Mouse (Mus musculus) T-cell, adult 2 months (primary cell): Measurements from ENCODE around the gene Nipsnap3a.

ENCODE experiments used
- DNase-seq: peaks from one replicate; pipeline ENCODE4 v3.0.0; 2022; ENCODE audit warnings: low spot score

The Nipsnap3a gene

DNA sequence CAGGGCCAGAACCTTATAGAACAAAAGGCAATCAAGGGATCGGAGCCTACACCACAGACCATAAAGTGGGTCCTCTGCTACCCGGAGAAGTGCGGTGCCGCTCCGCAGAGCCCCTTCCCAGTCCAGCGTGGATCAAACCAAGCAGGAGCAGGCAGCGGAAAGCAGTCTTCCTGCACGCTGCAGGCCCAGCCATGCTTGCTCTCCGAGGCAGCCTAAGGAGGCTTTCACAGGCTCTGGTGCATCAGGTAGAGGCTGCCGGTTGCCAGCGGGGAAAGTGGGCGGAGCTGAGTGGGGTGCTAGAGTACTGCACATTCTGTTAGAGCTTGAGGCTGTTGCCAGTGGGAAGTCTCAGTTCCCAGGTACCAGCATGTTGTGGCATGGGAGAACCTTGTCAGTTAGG lies at the start of gene Nipsnap3a:
Nipsnap3a (plus strand) TSS at position 25 of the 400 bp plus-strand sequence.
- no peak for DNase-seq

DNA sequence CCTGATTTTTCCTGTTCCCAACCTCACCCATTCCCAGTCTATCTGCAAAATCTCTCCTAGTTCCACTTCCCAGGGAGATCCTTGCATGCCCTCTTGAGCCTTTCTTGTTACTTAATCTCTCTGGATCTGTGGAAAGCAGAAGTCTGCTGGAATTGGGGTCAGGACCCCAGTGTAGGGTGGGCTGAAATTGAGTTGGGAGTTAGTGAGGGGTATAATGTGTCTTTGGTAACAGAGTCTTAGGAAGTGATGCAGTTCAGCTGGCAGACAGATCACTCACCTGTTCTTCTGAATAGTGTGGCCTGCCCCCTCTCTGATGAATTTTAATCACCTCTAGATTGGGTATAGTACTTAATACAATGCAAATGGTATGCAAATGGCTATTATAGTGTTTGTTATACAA lies 42.4 kb upstream of the Nipsnap3a start:
- DNase-seq = no peak

DNA sequence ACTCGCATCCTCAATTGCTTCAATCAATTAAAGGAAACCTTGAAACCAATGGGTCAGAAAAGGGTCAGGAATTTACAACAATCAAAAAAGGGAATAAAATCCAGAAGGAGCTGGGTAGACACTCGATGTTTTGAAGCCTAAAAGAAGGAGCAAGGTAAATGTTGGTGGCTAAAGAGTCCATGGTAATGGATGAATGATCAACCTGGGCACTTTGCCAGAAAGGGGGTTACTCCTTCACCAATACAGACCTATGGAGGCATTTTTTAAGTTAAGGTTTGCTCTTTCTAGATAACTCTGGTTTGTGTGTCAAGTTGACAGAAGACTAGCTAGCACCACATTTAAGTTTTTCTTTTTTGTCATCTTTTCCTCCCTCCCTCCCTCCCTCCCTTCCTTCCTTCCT lies 40.1 kb upstream of the Nipsnap3a start:
- no peak for DNase-seq

DNA sequence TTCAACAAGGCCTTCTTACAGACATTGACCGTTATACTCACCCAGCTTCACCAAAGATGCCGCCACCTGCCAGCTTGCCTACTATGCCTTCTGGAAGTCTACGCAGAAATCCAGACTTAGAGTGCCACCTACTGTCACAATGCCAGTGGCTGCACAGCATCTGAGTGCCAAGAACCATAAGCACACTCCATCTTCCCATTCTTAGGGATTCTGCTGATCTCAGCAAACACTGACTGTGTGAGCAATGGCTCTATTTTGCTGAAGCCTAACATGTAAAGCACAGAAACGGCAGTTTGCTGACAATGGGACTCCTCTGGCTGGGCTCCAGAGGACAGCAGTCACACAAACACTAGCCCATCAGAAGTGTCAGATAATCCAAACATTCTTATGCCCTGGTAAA lies 30.4 kb upstream of the Nipsnap3a start:
- DNase-seq = no peak

DNA sequence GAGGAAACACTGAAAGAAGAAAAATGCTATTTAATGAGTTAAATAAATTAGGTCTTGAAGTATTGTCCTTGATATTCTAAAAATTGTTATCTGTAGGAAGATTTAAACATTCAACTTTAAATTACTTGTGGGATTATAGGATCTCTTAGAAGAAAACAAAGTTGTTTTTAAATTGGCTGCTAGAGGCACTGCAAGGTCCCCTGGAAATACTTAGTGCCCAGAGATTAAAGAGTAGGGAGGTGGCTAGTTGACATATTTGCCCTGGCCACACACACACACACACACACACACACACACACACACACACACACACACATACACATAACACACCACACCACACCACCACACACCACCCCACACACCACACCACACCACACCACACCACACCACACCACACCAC lies 24.8 kb upstream of the Nipsnap3a start, which contains the start of gene Olfr270:
Olfr270 (plus strand) TSS at position 301 of the 400 bp plus-strand sequence.
- DNase-seq = no peak

DNA sequence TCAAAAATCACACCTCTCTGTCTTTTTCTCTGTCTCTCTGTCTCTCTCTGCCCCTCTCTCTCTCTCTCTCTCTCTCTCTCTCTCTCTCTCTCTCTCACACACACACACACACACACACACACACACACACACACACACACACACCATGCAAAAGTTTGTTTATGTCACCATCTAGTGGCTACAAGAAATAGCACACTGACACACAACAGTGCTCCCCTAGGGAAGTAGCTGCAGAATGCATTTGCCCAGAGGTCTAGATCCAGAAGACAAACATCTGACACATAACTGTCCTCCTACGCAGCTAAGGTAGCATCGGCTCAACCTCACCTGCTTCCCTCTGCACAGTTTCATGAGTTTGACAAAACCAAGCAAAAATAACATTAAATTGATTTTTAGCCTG lies 3.9 kb upstream of the Nipsnap3a start:
- no peak for DNase-seq

DNA sequence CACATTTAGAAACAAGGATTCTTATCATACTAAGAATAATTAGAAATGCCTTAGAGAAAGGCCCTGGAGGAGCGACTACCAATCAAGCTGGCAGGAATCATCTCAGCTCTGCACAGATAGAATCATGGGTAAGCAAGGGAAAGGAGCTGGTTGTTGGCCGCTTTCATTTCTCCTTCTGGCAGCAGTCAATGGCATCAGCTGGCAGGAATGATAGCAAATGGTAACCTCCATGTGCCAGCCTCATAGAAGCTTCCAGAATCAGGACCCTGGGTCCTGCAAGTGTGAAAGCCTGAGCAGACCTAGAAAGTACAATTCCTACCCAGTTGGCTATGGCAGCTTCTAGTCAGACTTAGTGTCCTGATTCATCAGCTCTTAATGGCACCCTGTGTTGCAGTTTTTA lies 2.8 kb upstream of the Nipsnap3a start:
- no peak for DNase-seq

DNA sequence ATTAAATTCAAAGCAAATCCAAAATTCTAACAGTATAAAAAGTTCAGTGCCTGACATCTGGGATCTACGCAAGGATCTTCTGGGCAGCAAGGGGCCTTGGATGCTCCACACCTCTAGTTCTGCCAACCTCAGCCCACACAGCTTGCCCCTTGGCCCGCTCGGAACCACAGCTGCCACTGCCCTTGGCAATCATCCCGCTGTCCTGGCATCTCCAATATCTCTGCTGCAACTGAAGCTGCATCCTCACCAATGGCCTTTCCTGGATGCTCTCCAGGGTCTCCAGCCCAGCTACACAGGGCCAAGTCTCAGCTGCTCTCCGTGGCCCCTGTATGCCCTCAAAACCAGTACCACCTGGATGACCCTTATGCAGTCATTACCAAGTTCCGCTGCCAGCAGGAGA lies 10.4 kb downstream of the Nipsnap3a start:
- no peak for DNase-seq

DNA sequence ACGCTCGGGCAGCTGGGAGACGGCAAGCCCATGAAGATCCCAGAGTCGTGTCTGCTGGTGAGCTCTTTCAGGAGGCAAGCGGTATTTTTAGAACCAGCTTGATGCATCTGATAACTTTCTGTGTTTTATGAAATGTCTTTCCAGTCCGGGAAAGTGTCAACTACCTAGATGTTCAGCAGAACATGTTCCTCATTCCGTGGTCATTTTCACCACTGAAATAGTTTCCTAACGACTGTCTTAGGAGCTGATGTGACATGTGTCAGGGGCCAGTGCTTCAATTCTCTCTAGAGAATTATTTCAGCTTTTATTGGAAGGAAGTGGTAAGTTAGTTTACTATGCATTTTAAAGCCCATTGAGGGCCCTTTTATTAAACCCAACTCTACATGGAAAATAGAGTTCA lies 11.1 kb downstream of the Nipsnap3a start:
- no peak for DNase-seq

DNA sequence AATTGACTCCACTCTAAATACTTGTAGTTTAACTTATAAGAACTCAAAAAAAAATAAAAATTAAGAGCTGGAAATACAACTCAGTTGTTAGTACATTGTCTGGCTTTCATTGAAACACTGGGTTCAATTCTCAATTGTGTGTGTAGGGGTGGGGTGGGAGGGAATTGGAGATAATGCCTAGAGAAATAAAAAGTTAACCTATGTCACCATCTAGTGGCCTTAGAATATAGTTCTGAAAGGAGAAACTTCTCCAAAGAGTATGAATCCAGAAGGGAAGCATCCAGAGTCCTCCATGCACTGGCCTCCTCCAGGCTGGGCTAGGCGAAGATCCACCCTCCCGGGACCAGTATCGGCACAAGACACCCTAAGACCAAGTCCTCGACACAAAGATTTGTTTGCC lies 20.1 kb downstream of the Nipsnap3a start:
- no peak for DNase-seq

DNA sequence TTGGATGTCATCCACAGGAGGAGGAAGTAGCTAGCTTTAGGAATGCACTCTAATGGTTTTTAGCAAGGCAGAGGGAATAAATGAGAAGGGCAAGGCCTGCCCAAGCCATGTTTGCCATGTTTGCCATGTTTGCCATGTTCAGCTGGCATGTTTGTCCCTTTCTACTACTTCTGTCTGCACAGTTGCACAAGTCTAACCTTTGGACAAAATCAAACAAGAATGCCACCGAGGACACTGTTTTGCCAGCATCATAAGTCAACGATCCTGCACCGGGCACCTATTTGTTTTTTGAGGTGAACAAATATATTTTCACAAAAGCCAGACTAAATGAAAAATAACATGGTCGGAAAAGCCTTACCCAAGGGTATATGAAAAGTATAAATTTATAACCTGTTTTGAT lies 20.8 kb downstream of the Nipsnap3a start:
- no peak for DNase-seq

DNA sequence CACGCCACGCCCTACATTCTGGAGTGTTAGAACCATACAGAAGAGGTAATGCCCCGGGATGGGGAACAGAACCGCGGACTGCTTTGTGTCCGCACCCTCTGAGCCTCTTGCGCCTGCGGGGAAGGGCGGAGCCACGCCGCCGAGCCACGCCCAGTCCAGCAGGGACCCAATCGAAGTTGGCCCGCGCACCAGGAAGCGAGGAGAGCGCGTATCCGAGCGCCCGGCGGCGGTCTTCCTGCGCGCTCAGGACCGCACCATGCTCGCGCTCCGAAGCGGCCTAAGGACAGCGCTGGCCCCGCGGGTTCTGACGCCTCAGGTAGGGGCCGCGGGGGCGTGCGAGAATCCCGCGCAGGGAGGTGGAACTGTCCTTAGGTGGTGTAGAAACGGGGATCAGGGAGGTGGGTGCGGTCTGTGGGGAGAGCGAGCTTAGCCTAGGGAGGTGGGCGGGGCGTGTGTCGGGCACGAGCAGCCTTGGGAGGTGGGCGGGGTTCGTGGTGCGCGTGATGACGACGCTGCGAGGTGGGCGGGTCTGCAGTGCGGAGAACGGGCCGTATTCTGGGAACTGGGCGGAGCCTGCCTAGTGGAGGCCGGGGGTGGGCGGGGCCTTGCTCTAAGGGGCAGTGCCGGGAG lies 22.8 kb downstream of the Nipsnap3a start, which contains the start of gene Nipsnap3b:
Nipsnap3b (plus strand) TSS at position 149 of the 630 bp plus-strand sequence.
- peak; percentile 89 for DNase-seq

DNA sequence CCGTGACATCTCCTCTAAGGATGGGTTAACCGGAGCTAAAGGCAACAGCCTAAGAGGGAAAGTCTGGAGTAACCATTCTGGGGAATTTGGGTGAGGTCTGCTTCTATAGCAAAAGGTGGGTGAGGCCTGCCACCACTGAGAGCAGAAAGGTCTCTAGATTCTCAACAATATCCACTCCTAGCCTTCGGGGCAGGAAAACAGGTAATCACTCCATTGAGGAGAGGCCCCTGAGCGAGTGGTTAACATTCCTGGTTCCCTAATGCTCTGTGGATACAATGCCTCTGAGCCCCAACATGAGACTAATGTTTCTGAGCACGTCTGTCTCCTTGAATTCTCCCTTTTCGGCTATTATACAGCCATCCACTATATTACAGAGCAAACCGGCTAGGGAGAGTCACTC lies 25.3 kb downstream of the Nipsnap3a start:
- no peak for DNase-seq

DNA sequence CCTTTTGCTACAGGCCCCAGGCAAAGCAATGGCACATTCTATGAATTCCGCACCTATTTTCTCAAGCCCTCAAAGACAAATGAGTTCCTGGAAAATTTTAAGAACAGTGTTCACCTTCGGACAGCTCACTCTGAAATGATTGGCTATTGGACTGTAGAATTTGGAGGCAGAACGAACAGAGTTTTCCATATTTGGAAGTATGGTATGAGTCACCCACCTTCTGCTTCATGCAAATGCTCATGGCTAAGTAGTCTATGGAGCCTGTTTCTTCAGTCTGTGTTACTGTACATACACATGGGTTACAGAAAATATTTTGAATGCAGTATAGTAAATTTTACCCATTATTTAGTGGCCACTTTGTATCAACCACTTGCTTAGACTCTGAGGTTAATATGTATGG lies 26.0 kb downstream of the Nipsnap3a start:
- DNase-seq = no peak

DNA sequence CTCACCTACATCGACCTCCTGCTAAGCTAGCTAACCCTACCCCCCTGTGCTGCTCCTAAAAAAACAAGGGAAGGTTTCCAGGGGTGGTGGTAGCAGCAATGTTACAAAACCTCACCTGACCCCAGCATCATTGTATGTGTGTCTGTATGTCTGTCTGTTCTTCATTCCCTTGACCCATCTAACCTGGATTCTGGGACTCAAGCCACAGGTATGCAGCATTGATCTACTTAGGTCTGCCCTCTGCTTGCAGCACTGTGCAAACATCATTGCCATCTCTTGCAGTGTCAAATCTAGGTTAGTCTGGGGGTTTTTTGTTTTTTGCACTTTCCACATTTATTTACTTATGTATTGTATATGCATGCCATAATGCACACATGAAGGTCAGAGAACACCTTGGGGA lies 29.3 kb downstream of the Nipsnap3a start:
- DNase-seq = no peak

DNA sequence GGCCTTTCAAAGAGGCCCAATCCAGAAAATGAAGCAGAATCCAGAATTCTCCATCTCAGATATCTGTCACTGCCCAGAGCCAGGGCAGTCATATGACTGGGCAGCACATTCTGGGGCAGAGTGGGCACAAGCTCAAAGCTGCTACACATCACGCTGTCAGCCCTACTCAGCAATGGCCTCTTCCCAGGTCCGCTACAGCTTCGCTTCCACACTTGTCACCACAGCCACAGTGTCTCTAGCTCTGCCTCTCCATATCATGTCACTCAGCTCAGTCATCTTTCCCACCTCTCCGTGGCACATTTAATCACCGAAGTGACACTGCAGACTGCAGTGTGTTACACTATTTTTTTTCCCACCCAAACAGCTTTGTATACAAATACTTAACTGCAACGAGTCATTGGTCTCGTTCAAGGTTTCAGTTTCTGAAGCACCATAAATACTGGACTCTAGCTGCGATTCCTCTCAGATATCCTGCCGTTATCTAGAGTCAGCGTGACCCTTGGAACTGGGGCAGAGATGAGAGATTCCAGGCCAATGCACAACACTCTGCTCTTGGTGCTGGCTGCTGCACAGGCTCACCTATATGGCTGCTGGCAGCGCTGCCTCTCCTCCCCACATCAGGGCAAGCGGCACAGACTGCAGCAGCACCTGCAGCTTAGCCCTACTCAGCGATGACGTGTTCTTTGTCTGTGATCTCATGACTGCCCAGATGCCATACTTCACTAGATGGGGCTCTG lies 34.3 kb downstream of the Nipsnap3a start:
- DNase-seq = no peak

DNA sequence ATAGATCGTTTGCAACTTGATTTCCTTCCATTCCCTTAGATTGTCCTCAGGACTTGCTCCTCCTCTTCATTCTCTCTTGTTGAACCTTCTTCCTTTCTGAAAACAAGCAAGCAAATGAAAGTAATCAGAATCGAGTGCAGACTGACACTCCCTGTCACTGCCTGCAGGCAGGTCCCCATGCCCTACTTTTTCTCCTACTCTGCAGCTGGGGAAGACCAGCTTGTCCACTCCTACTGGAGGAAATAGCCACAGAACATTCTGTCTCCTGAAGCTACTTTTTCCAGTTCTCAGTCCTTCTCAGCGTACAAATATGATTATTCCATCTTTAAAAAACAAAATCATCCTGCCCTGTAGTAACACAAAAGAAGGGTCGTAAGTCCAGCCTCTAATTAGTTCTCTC lies 35.3 kb downstream of the Nipsnap3a start:
- no peak for DNase-seq

DNA sequence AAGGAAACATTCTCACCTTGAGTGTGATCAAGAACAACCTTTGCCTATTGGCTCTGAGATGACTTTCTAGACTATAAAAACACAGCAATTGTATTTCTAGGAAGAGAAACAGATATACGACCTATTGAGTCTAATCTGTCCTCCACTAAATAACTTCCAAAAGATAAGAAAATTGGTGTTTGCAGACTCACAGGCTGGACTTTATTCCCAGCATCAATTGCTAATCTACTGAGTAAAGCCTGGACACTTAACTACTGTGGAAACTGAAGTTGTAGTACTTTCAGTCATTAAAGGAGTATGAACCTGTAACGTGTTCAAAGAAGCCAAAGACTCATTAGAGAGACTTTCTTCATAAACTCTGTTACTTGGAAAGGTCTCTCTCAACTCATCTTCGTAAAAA lies 38.7 kb downstream of the Nipsnap3a start:
- no peak for DNase-seq

DNA sequence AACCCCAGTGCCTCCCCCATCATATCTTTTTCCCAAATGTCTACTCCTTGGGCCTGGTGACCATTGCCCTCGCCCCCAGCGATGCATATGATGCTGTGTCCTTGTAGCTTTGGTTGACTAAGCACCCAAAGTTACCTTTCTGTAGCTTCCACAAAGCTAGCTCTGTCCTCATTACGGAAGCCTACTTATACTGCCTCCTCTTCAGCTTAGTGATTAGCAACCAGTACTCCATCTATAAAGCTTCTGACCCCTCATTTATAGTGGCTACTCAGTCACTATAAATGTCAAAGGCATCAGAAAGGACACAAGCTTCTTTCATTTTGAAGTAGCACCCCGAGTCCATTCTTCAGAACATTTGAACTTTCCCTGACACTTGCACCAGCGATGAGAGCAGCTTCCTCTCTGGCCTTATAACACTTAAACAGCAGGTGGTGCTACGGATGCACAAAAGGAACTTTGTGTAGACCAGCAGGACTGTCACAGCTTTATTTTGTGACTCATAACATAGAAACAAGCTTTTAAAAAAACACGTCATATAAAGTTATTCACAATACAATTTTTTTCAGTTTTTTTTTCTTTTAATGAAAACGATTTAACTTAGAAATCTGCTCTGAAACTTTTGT lies 41.4 kb downstream of the Nipsnap3a start:
- no peak for DNase-seq

DNA sequence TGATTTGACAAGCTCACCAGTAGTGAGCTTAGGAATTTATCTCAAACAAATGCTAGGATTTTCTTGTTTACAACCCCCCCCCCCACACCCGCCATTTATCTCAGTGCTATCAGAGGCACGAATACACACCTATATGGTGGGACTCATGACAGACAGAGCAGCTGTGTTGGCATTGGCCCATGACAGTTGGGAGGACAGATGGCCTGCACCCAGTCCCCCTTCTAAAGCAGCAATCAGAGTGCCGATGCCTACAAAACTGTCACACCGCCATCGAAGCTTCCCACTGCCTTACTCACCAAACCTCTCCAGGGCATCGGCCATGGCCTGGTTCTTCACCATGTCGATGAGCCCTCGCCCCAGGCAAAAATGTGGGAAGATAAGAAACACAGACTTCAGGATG lies 54.7 kb downstream of the Nipsnap3a start:
- DNase-seq = no peak

DNA sequence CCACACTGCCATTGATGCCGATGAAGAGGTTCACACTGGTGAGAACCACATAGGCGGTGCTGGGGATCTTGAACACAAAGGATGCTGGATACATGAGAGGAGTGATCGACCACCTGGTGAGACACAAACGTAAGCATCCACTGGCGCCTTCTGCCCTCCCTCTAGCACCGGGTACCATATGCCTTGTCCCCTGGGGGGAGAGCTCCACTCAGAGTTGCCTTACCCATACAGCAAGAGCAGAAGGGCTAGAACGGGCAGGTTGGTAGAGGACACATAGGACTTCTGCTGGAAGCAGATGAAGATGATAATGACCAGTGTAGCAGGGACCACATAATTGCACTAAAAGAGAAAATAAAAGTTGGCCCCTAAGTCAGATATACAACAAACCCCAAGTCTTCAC lies 56.7 kb downstream of the Nipsnap3a start:
- no peak for DNase-seq

DNA sequence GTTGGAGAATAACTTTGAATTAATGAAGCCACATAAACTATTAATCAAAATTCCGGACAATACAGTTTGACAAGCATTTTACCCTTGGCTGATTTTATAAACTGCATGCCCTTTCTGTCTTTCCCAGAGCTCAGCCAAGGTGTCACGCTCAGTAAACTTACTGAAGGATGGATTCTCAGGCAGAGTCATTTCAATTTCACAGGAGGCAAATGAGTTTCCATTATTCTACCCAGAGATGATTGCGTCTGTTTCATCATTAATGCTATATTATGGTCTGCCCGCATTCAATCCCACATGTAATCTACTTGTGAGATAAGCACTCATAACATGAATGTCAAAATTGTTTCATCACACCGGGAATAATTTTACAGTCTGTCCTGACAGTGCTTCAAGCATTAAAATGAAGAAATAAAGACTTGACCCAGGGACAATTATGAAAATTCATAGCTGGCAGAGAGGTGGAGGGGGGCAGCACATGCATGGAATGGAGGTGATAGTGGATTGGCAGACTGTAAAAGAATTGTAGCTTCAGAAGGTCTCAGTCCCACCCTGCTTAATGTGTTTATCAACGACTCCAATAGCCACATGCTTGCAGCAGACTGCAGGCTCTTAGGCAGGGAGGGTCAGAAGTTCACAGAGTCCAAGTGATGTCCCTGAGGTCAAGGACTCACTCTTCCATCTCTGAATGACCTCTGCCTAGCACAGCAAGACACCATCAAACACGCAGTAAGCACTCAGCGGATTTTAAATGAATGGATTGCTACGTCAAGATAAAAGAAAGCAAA lies 57.4 kb downstream of the Nipsnap3a start:
- DNase-seq = no peak
